Mouse (Mus musculus): ENCODE results near the gene Tomm20. TPM values are rescaled to one million over a fixed set of nuclear protein-coding genes. Genes with fewer than 3 reads are reported as not detected.

Tomm20 gene
- polyA plus RNA-seq, 1 experiment: 432 TPM

- Histone ChIP-seq H3K4me3 (ENCODE audit: control insufficient read depth, insufficient read depth, low read length) (no peak overlapping the region), H3K27ac (ENCODE audit: control insufficient read depth, insufficient read depth, low read length) (no peak overlapping the region), H3K4me1 (replicated peaks; ENCODE audit: control insufficient read depth, insufficient read depth, low read length) (no peaks in the 10 kb centered on the region), H3K36me3 (ENCODE audit: control insufficient read depth, insufficient read depth, low read length) (peaks cover 50% of the 10 kb centered on the region), H3K27me3 (ENCODE audit: control insufficient read depth, insufficient read depth, low read length) (no peaks in the 10 kb centered on the region)
- DNase-seq: no peak
- TF ChIP-seq POLR2A (IDR thresholded peaks at IDR 0.05; ENCODE audit: control insufficient read depth, extremely low read depth, insufficient read depth, low read length, poor library complexity) (no peak), CTCF (IDR thresholded peaks at IDR 0.05; ENCODE audit: borderline replicate concordance, control insufficient read depth, extremely low read depth, insufficient read depth, low read length, poor library complexity) (no peak)
- 81% methylated on average over 1 of the region's 1 CpGs for WGBS
Observed at GRCm38 (mm10) chr8:126932656-126933055, 13.0 kb downstream of the Tomm20 start.

DNA sequence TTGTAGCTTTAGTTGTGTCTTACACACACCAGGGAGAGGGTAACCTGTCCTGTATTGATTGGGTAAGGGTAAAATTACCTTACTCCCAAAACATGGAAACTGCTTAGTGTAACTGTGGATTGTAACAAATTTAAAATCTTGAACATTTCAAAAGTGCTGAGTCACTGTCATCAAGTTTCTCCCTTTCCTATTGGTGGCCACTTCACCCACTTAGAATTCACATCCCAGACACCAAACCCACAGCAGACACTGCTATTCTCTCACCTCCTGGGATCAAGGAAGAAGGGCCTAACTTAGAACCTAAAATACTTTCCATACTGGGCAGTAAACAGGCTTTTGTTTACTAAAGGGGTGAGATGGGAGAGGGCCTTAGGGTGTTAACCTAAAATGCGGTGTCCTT lies 13.4 kb downstream of the Tomm20 start:
- Histone ChIP-seq H3K4me1 (replicated peaks; ENCODE audit: control insufficient read depth, insufficient read depth, low read length) (no peaks in the 10 kb centered on the region), H3K27me3 (ENCODE audit: control insufficient read depth, insufficient read depth, low read length) (no peaks in the 10 kb centered on the region), H3K36me3 (ENCODE audit: control insufficient read depth, insufficient read depth, low read length) (peaks cover 46% of the 10 kb centered on the region), H3K4me3 (ENCODE audit: control insufficient read depth, insufficient read depth, low read length) (no peak overlapping the region), H3K27ac (ENCODE audit: control insufficient read depth, insufficient read depth, low read length) (no peak overlapping the region)
- 93% methylated on average over 1 of the region's 1 CpGs for WGBS
- no peak for TF ChIP-seq POLR2A (IDR thresholded peaks at IDR 0.05; ENCODE audit: control insufficient read depth, extremely low read depth, insufficient read depth, low read length, poor library complexity)
- no peak for TF ChIP-seq CTCF (IDR thresholded peaks at IDR 0.05; ENCODE audit: borderline replicate concordance, control insufficient read depth, extremely low read depth, insufficient read depth, low read length, poor library complexity)
- no peak for DNase-seq

GRCm38 (mm10) chr8:126931720-126932119 lies 13.9 kb downstream of the Tomm20 start:
- no peak for DNase-seq
- 40% methylated on average over 2 of the region's 2 CpGs for WGBS
- H3K4me1 ChIP-seq (replicated peaks; ENCODE audit: control insufficient read depth, insufficient read depth, low read length): no peaks in the 10 kb centered on the region
- H3K27ac ChIP-seq (ENCODE audit: control insufficient read depth, insufficient read depth, low read length): no peak overlapping the region
- H3K4me3 ChIP-seq (ENCODE audit: control insufficient read depth, insufficient read depth, low read length): no peak overlapping the region
- peaks cover 41% of the 10 kb centered on the region for H3K36me3 ChIP-seq (ENCODE audit: control insufficient read depth, insufficient read depth, low read length)
- TF ChIP-seq POLR2A (IDR thresholded peaks at IDR 0.05; ENCODE audit: control insufficient read depth, extremely low read depth, insufficient read depth, low read length, poor library complexity): no peak
- TF ChIP-seq CTCF (IDR thresholded peaks at IDR 0.05; ENCODE audit: borderline replicate concordance, control insufficient read depth, extremely low read depth, insufficient read depth, low read length, poor library complexity): no peak
- H3K27me3 ChIP-seq (ENCODE audit: control insufficient read depth, insufficient read depth, low read length): no peaks in the 10 kb centered on the region

DNA sequence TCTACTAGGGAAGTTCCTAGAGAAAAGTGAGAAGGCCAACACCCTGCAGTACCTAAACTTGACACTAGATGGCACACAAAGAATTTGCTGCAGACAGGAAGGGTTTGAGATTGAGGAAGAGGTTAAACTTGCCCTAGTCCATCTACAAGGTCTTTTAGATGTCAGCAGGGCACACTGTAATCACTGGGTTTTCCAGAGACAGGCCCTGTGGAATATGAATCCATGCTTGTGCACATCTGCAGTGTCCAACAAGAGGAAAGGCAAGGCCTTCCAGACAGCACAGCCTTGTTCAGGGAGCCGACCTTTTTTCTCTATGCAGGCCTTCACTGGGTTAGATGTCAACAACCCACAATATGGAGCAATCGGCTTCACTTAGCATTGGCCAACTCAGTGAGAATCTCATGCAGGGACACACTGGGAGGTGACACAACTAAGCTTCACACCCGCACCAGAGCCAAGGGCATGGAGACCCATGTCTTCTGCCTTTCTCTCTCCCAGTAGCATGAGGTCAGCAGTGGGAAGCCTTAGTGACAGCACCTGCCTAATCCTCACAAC lies 16.0 kb downstream of the Tomm20 start:
- no peak overlapping the region for H3K4me3 ChIP-seq (ENCODE audit: control insufficient read depth, insufficient read depth, low read length)
- no peak for TF ChIP-seq POLR2A (IDR thresholded peaks at IDR 0.05; ENCODE audit: control insufficient read depth, extremely low read depth, insufficient read depth, low read length, poor library complexity)
- no peak for TF ChIP-seq CTCF (IDR thresholded peaks at IDR 0.05; ENCODE audit: borderline replicate concordance, control insufficient read depth, extremely low read depth, insufficient read depth, low read length, poor library complexity)
- no peak overlapping the region for H3K27ac ChIP-seq (ENCODE audit: control insufficient read depth, insufficient read depth, low read length)
- no peaks in the 10 kb centered on the region for H3K4me1 ChIP-seq (replicated peaks; ENCODE audit: control insufficient read depth, insufficient read depth, low read length)
- H3K27me3 ChIP-seq (ENCODE audit: control insufficient read depth, insufficient read depth, low read length): no peaks in the 10 kb centered on the region
- DNase-seq: peak; percentile 69
- 90% methylated on average over 3 of the region's 3 CpGs for WGBS
- H3K36me3 ChIP-seq (ENCODE audit: control insufficient read depth, insufficient read depth, low read length): peaks cover 22% of the 10 kb centered on the region

GRCm38 (mm10) chr8:126928755-126929505 lies 16.7 kb downstream of the Tomm20 start:
- TF ChIP-seq POLR2A (IDR thresholded peaks at IDR 0.05; ENCODE audit: control insufficient read depth, extremely low read depth, insufficient read depth, low read length, poor library complexity) (no peak), CTCF (IDR thresholded peaks at IDR 0.05; ENCODE audit: borderline replicate concordance, control insufficient read depth, extremely low read depth, insufficient read depth, low read length, poor library complexity) (no peak)
- H3K4me1 ChIP-seq (replicated peaks; ENCODE audit: control insufficient read depth, insufficient read depth, low read length): no peaks in the 10 kb centered on the region
- no peaks in the 10 kb centered on the region for H3K27me3 ChIP-seq (ENCODE audit: control insufficient read depth, insufficient read depth, low read length)
- H3K36me3 ChIP-seq (ENCODE audit: control insufficient read depth, insufficient read depth, low read length): peaks cover 17% of the 10 kb centered on the region
- no peak overlapping the region for H3K4me3 ChIP-seq (ENCODE audit: control insufficient read depth, insufficient read depth, low read length)
- no peak overlapping the region for H3K27ac ChIP-seq (ENCODE audit: control insufficient read depth, insufficient read depth, low read length)
- 96% methylated on average over 10 of the region's 10 CpGs for WGBS
- DNase-seq: no peak

DNA sequence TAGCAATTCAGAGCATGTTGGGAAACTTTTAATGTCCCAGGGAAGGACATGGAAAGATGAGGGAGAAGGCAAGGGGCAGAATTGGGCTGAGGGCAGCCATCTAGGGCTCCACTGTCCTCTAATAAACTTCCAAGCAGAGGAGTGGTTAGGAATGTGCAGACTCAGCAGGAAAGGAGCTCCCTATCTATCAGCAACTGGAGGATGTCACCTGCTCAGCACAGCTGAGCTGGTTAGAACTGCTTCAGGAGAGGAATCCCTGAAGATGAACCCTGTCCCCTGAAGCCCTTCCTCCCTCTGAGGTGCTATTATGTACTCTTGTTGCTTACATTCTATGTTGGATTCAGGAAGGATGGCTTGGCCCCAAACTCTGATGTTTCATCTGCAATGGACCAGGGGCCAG lies 17.6 kb downstream of the Tomm20 start:
- no peak overlapping the region for H3K4me3 ChIP-seq (ENCODE audit: control insufficient read depth, insufficient read depth, low read length)
- no peak for TF ChIP-seq CTCF (IDR thresholded peaks at IDR 0.05; ENCODE audit: borderline replicate concordance, control insufficient read depth, extremely low read depth, insufficient read depth, low read length, poor library complexity)
- no peak for TF ChIP-seq POLR2A (IDR thresholded peaks at IDR 0.05; ENCODE audit: control insufficient read depth, extremely low read depth, insufficient read depth, low read length, poor library complexity)
- DNase-seq: no peak
- H3K27me3 ChIP-seq (ENCODE audit: control insufficient read depth, insufficient read depth, low read length): no peaks in the 10 kb centered on the region
- H3K27ac ChIP-seq (ENCODE audit: control insufficient read depth, insufficient read depth, low read length): no peak overlapping the region
- H3K4me1 ChIP-seq (replicated peaks; ENCODE audit: control insufficient read depth, insufficient read depth, low read length): no peaks in the 10 kb centered on the region
- H3K36me3 ChIP-seq (ENCODE audit: control insufficient read depth, insufficient read depth, low read length): peaks cover 8% of the 10 kb centered on the region; the same call in 1 of the 2 replicates
